Mouse (Mus musculus) stomach, postnatal 0 days (tissue): ENCODE results near the gene Tmem38b.

Experiments
- CTCF ChIP-seq: IDR thresholded peaks from 2 replicates; pipeline ENCODE4 v1.5.1; 2016; ENCODE audit warnings: antibody characterized with exemption, low read depth, mild to moderate bottlenecking, moderate library complexity
- EP300 ChIP-seq: optimal IDR thresholded peaks from 2 replicates; pipeline ENCODE3; 2016; ENCODE audit warnings: antibody characterized with exemption

DNA sequence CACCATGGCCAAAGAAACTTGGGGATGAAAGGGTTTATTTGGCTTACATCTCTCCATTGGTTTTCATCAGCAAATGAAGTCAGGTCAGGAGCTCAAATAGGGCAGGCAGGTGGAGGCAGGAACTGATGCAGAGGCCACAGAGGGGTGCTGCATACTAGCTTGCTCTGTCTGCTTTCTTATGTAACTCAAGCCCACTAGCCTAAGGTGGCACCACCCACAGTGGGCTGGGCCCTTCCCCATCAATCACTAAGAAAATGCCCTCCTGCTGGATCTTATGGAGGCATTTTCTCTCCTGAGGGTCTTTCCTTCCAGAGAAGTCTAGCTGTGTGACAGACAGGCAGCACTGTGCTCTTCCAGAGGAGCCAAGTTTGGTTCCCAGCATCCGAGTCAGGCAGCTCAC, 27.5 kb downstream of the Tmem38b start:
- no peak for TF ChIP-seq EP300
- TF ChIP-seq CTCF, result no peak
